Mouse (Mus musculus) thymus, postnatal 25 days (tissue): Measurements from ENCODE around the gene Magea10.

Experiments
- DNase-seq: peaks from one replicate; pipeline ENCODE4 v3.0.0; 2022

Magea10 gene

DNA sequence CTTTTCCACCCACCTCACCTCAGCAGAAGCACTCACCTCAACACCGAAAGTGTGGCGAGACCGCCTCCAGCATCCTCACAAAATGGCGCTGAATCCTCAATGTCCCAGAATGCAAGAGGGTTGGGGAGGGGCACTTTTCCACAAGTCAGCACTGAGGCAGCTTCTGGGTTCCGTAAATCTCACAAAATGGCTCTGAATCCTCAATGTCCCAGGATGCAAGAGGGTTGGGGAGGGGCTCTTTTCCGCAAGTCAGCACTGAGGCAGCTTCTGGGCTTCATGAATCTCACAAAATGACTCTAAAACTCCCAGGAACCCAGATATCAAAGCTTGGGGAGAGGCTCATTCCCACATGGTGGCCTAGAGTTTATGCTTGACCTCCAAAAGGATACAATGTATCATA is at the start of gene Magea10:
Magea10 (minus strand) TSS at position 101 of the 400 bp plus-strand sequence.
- DNase-seq: no peak

DNA sequence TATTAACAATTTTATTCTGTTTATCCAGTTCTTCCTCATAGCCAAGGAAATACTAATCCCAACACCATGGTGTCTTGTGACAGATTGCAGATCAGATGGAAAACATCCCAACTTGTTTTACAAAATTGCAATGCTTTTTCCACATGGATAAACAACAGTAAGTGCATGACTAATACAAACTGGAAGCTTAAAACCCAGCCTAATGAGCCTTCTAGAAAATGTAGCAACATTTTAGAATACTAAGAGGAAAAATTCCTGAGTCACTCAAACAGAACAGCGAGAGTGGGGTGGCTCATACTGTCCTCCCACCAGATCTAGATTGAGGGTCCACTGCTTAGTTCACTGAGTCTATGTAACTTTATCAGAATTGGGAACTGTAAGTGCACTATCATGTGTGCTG is 4.7 kb downstream of the Magea10 start:
- no peak for DNase-seq
